Comparison of ENCODE assay signal across 9 mouse cellular contexts in genomic region chr11:114684627-114685373, GRCm38 (mm10). TPM values are rescaled to one million over a fixed set of nuclear protein-coding genes. Genes with fewer than 3 reads are reported as not detected.
DNase-seq lines count a peak whose midpoint lies in the region; ATAC-seq and TF ChIP-seq lines count a peak whose summit lies in the region.
"Had no signal": no experiment of that assay in that cellular context is flagged by ENCODE, and none has a peak within 500 bp of the region (broad histone marks: within the 10 kb centered on the region; RNA-seq: fewer than 3 reads in every experiment).

No protein-coding gene starts in this region.

- no peak overlapping the region for H3K27ac ChIP-seq in lung, embryonic 14.5 days (ENCODE audit: low read depth)
- H3K27ac ChIP-seq: limb, embryonic 12.5 days had no signal

- WGBS in lung, embryonic 14.5 days: 63% methylated on average over 14 of the region's 14 CpGs

- H3K4me2 ChIP-seq in lung, embryonic 14.5 days: no peak overlapping the region
- H3K4me2 ChIP-seq: limb, embryonic 12.5 days had no signal

- no peaks in the 10 kb centered on the region for H3K36me3 ChIP-seq in lung, embryonic 14.5 days (ENCODE audit: insufficient read depth)
- H3K36me3 ChIP-seq: limb, embryonic 12.5 days had no signal

- no peak overlapping the region for H3K9ac ChIP-seq in lung, embryonic 14.5 days
- H3K9ac ChIP-seq: limb, embryonic 12.5 days had no signal

- TF ChIP-seq CTCF in lung, embryonic 14.5 days (IDR thresholded peaks at IDR 0.05; ENCODE audit: low read depth): no peak

- no peaks in the 10 kb centered on the region for H3K27me3 ChIP-seq in lung, embryonic 14.5 days (ENCODE audit: insufficient read depth, low read length)
- H3K27me3 ChIP-seq: limb, embryonic 12.5 days had no signal

- peak; percentile 22 for ATAC-seq in lung, embryonic 14.5 days (ENCODE audit: insufficient read depth)

- DNase-seq in lung, embryonic 14.5 days: no peak
- DNase-seq in lung, postnatal 14 days: no peak
- peak; percentile 100 for DNase-seq in cerebellum, postnatal 25 days
- peak; percentile 30 to 67 for DNase-seq in kidney, postnatal 4 days
- peak; percentile 88 for DNase-seq in retina, postnatal 7 days (ENCODE audit: low read depth, low spot score)
- DNase-seq in frontal cortex, postnatal 36 days (ENCODE audit: low spot score in 2 of 2): no peak
- DNase-seq in c-Kit-positive CD71-positive TER-119-positive erythroid progenitor cells, embryonic 14.5 days (ENCODE audit: low spot score): no peak
- no peak for DNase-seq in urinary bladder, postnatal 36 days (ENCODE audit: low spot score in 2 of 2)

- H3K4me1 ChIP-seq in lung, embryonic 14.5 days (ENCODE audit: insufficient read depth): peaks cover 7% of the 10 kb centered on the region

- H3K9me3 ChIP-seq in lung, embryonic 14.5 days (ENCODE audit: low read depth, low read length): no peaks in the 10 kb centered on the region
- H3K9me3 ChIP-seq: limb, embryonic 12.5 days had no signal

- H3K4me3 ChIP-seq in lung, embryonic 14.5 days (ENCODE audit: low read depth, low read length): no peak overlapping the region
- H3K4me3 ChIP-seq: limb, embryonic 12.5 days had no signal

RNA-seq across cellular contexts. Expression of gene Ttyh2, which starts 9.6 kb away (rescaled TPM):
- polyA plus RNA-seq in lung, embryonic 14.5 days (2014; fragmentation: Nextera tagmentation; extraction: Ambion mirVana): 12.1 and 13.1 TPM in 2 replicates

RNA-seq across cellular contexts. Expression of gene Rpl38, which starts 16.5 kb away (rescaled TPM):
- polyA plus RNA-seq in lung, embryonic 14.5 days (2014; fragmentation: Nextera tagmentation; extraction: Ambion mirVana): 978 and 1,085 TPM in 2 replicates

RNA-seq across cellular contexts. Expression of gene Dnaic2, which starts 42.4 kb away (rescaled TPM):
- polyA plus RNA-seq in lung, embryonic 14.5 days (2014; fragmentation: Nextera tagmentation; extraction: Ambion mirVana): 0.16 and 0.85 TPM in 2 replicates

Comparison
In these comparisons a context has a peak if more than half of its experiments do, and no peak if none do; other contexts are left out.
1. DNase-seq: peak in cerebellum, postnatal 25 days (2 of 2), kidney, postnatal 4 days (2 of 2) and retina, postnatal 7 days (single experiment); none in lung, embryonic 14.5 days (single experiment), lung, postnatal 14 days (single experiment), frontal cortex, postnatal 36 days (0 of 2), c-Kit-positive CD71-positive TER-119-positive erythroid progenitor cells, embryonic 14.5 days (single experiment) and urinary bladder, postnatal 36 days (0 of 2).